Mouse (Mus musculus) MEL (cell line): ENCODE results near the gene Snx15.

Experiments used
- CTCF ChIP-seq, 3 experiments: IDR thresholded peaks in 2 of 3; conservative IDR thresholded peaks in 1 of 3; 2 replicates each; pipeline ENCODE4 v1.5.1; 2011 to 2012; ENCODE audit warnings: low read length in 3 of 3, low read depth in 2 of 3, mild to moderate bottlenecking in 2 of 3, improper control_type of control experiment in 1 of 3, inconsistent platforms in 1 of 3, mixed read lengths in 1 of 3, moderate library complexity in 1 of 3; ENCODE audit not compliant: control insufficient read depth in 1 of 3, insufficient read depth in 1 of 3, poor library complexity in 1 of 3, severe bottlenecking in 1 of 3
- EP300 ChIP-seq, 2 experiments: IDR thresholded peaks; 2 replicates each; pipeline ENCODE4 v1.6.1; 2011; ENCODE audit warnings: improper control_type of control experiment in 2 of 2, low read length in 2 of 2, low read depth in 1 of 2, mild to moderate bottlenecking in 1 of 2
- MAFK ChIP-seq: IDR thresholded peaks from 2 replicates; pipeline ENCODE4 v1.6.1; 2011; ENCODE audit warnings: low read depth, mild to moderate bottlenecking, low read length, improper control_type of control experiment, borderline replicate concordance
- MXI1 ChIP-seq: IDR thresholded peaks from 2 replicates; pipeline ENCODE4 v1.6.1; 2011; ENCODE audit warnings: mild to moderate bottlenecking, low read depth, low read length, improper control_type of control experiment
- POLR2A ChIP-seq, 2 experiments: IDR thresholded peaks; 2 replicates each; pipeline ENCODE4 v1.6.1; 2011 to 2012; ENCODE audit warnings: low read length in 2 of 2, mild to moderate bottlenecking in 2 of 2, control low read depth in 1 of 2, improper control_type of control experiment in 1 of 2, low read depth in 1 of 2, moderate library complexity in 1 of 2; ENCODE audit not compliant: control insufficient read depth in 1 of 2, insufficient read depth in 1 of 2, poor library complexity in 1 of 2
- SMC3 ChIP-seq: IDR thresholded peaks from 2 replicates; pipeline ENCODE4 v1.6.1; 2011; ENCODE audit warnings: low read depth, low read length, improper control_type of control experiment
- TAL1 ChIP-seq: IDR thresholded peaks from 2 replicates; pipeline ENCODE4 v1.6.1; 2012; ENCODE audit warnings: mild to moderate bottlenecking, inconsistent platforms, low read length, moderate library complexity, mixed read lengths

GRCm38 (mm10) chr19:6070571-6071250 lies 57.4 kb downstream of the Snx15 start:
- TF ChIP-seq SMC3 (no peak), TAL1 (no peak), MAFK (no peak), EP300 (IDR thresholded peaks at IDR 0.05; ENCODE audit: low read depth in 1 of 2, low read length in 2 of 2) (no peak), CTCF (IDR thresholded peaks at IDR 0.05 in 2 of 3, conservative IDR thresholded peaks at IDR 0.05 in 1 of 3; ENCODE audit: control insufficient read depth in 1 of 3, insufficient read depth in 1 of 3, low read depth in 2 of 3, low read length in 3 of 3, poor library complexity in 1 of 3, severe bottlenecking in 1 of 3) (no peak), POLR2A (IDR thresholded peaks at IDR 0.05; ENCODE audit: control insufficient read depth in 1 of 2, insufficient read depth in 1 of 2, low read depth in 1 of 2, low read length in 2 of 2, poor library complexity in 1 of 2) (no peak), MXI1 (no peak)
